Mouse (Mus musculus): Measurements from ENCODE around the gene Pnpt1. TPM values are rescaled to one million over a fixed set of nuclear protein-coding genes. Genes with fewer than 3 reads are reported as not detected.

Pnpt1 gene
- 26.8 and 33.7 TPM in 2 replicates for polyA plus RNA-seq (2014; fragmentation: Nextera tagmentation; extraction: Ambion mirVana)

DNA sequence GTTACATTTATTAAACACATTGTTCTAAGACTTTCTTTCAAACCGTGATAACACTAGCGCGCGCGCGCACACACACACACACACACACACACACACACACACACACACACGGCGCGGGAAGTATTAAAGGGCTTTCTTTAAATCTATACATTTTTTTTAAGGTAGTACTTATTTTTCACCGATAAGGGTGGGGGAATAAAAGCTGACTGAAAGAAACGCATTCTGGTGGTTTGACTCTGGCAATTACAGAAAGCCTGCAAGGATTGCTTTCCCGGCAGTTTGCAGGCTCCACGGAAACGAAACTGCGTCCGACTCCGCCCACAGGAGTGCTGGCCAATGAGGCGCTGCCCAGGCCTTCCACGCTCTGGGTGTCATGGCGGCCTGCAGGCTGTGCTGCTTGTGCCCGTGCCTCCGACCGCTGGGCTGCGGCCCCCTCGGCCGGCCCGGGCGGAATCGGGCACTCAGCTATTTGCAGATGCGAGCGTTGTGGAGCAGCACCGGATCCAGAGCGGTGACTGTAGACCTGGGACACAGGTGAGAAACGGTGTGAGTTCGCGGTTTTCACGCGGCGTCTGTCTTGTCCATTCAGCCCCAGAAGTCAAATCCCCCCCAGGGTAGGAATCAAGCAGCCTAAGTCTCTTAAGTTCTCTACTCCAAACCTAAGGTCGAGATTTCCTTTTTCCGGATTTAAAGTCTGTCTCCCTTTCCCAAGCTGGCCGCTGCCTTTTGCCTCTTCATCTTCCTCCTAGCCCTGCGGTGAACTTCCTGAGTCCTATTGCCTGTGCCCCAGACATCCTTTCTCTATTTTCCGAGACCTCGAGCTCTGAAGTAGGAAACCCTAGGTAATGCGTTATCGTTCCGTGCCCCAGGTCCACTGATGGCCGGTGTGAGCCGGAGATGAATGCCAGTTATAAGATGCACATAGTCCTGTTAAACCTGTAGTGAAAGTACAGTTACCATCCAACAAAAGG is at the start of gene Pnpt1:
Pnpt1 (plus strand) TSS at position 360 of the 971 bp plus-strand sequence.
- Histone ChIP-seq H3K4me2 (ENCODE audit: low read length) (peak within 1 kb of the TSS; percentile 88), H3K9ac (replicated peaks; ENCODE audit: low read length) (peak within 1 kb of the TSS; percentile 84), H3K27ac (replicated peaks; ENCODE audit: low read depth, low read length) (peak within 1 kb of the TSS; percentile 63), H3K36me3 (ENCODE audit: control insufficient read depth, insufficient read depth, low read length) (peaks cover 18% of the 10 kb centered on the region), H3K27me3 (ENCODE audit: control insufficient read depth, insufficient read depth, low read length) (no peaks in the 10 kb centered on the region), H3K4me3 (replicated peaks; ENCODE audit: low read depth, low read length) (peak within 1 kb of the TSS; percentile 83), H3K4me1 (ENCODE audit: control insufficient read depth, insufficient read depth, low read length) (peaks cover 3% of the 10 kb centered on the region; the same call in 1 of the 2 replicates), H3K9me3 (ENCODE audit: control insufficient read depth, low read length) (no peaks in the 10 kb centered on the region)
- WGBS: 4% methylated on average over 50 of the region's 50 CpGs
- DNase-seq: peak; percentile 96
- peak; percentile 100 for ATAC-seq (ENCODE audit: low FRiP score, low TSS enrichment)

DNA sequence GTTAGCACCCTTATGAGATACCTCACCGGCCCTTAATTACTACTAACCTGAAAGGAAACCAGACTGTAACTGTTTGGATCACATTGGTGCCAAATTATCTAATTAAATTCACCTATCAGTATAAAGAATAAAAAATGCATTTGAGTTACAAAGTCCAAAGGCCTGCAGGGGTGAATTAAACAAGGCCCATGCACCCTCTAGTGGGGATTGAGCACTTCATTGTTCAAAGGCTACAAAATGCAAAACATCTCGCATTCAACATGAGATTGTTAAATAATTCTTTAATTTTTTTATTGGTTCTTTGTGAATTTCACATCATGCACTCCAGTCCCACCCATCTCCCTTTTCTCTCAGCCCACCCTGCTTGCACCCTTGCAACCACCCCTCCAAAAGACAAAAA is 38.1 kb upstream of the Pnpt1 start:
- no peaks in the 10 kb centered on the region for H3K27me3 ChIP-seq (ENCODE audit: control insufficient read depth, insufficient read depth, low read length)
- DNase-seq: peak; percentile 20
- WGBS: 81% methylated on average over 2 of the region's 2 CpGs

GRCm38 (mm10) chr11:29098926-29099325 is 31.6 kb upstream of the Pnpt1 start:
- Histone ChIP-seq H3K9ac (replicated peaks; ENCODE audit: low read length) (no peak overlapping the region), H3K27me3 (ENCODE audit: control insufficient read depth, insufficient read depth, low read length) (no peaks in the 10 kb centered on the region), H3K4me1 (ENCODE audit: control insufficient read depth, insufficient read depth, low read length) (no peaks in the 10 kb centered on the region), H3K36me3 (ENCODE audit: control insufficient read depth, insufficient read depth, low read length) (no peaks in the 10 kb centered on the region), H3K4me3 (replicated peaks; ENCODE audit: low read depth, low read length) (no peak overlapping the region), H3K4me2 (ENCODE audit: low read length) (no peak overlapping the region), H3K9me3 (ENCODE audit: control insufficient read depth, low read length) (no peaks in the 10 kb centered on the region), H3K27ac (replicated peaks; ENCODE audit: low read depth, low read length) (no peak overlapping the region)
- WGBS: 40% methylated on average over 2 of the region's 2 CpGs
- no peak for DNase-seq
- ATAC-seq (ENCODE audit: low FRiP score, low TSS enrichment): no peak

More for the DNA sequence above, 38.1 kb upstream of the Pnpt1 start:
- Histone ChIP-seq H3K4me1 (ENCODE audit: control insufficient read depth, insufficient read depth, low read length) (no peaks in the 10 kb centered on the region), H3K9ac (replicated peaks; ENCODE audit: low read length) (no peak overlapping the region), H3K4me2 (ENCODE audit: low read length) (no peak overlapping the region), H3K4me3 (replicated peaks; ENCODE audit: low read depth, low read length) (no peak overlapping the region), H3K36me3 (ENCODE audit: control insufficient read depth, insufficient read depth, low read length) (no peaks in the 10 kb centered on the region), H3K9me3 (ENCODE audit: control insufficient read depth, low read length) (no peaks in the 10 kb centered on the region), H3K27ac (replicated peaks; ENCODE audit: low read depth, low read length) (no peak overlapping the region)
- no peak for ATAC-seq (ENCODE audit: low FRiP score, low TSS enrichment)

DNA sequence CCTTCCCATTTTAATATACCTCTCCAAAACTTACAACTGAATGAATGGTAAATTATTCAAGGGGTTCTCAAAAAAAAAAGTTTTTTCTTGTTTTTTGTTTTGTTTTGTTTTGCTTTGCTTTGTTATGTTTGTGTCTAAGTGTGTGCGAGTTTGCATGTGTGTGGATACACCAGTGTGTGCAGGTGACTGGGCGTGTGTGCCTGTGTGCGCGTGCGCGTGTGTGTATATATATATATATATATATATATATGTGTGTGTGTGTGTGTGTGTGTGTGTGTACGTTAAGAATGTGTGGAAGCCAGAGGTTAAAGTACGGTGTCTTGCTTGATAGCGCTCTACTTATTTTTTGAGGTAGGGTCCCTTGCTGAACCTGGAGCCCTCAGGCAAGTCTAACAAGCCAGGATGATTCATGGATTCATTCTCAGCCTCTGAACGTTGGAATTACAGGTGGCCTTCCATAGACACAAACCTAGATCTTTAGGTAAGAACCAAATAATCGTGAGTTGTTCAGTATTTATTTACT is 621 bp upstream of the Pnpt1 start:
- whole genome bisulfite sequencing: 64% methylated on average over 11 of the region's 11 CpGs
- peak; percentile 65 for ATAC-seq (ENCODE audit: low FRiP score, low TSS enrichment)

DNA sequence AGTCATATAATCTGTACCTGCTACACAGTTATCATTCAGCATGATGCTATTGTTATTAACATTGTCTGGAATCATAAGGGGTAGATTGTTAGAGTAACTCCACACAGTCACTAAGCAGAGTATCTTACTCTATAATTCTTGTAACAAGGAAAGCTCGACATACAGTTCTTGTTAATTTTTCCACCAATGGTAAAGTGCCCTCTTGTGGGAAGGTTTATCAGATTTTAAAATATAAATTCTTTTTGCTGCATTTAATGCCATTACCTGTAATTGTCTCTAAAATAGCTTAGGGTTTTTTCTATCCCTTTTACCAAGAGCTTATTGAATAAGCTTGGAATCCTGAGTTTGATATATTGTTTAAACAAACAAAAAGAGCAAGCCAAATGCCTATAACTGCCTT is 10.1 kb downstream of the Pnpt1 start:
- Histone ChIP-seq H3K9ac (replicated peaks; ENCODE audit: low read length) (no peak overlapping the region), H3K36me3 (ENCODE audit: control insufficient read depth, insufficient read depth, low read length) (peaks cover 58% of the 10 kb centered on the region), H3K9me3 (ENCODE audit: control insufficient read depth, low read length) (no peaks in the 10 kb centered on the region), H3K4me1 (ENCODE audit: control insufficient read depth, insufficient read depth, low read length) (no peaks in the 10 kb centered on the region), H3K4me2 (ENCODE audit: low read length) (no peak overlapping the region), H3K27ac (replicated peaks; ENCODE audit: low read depth, low read length) (no peak overlapping the region), H3K4me3 (replicated peaks; ENCODE audit: low read depth, low read length) (no peak overlapping the region), H3K27me3 (ENCODE audit: control insufficient read depth, insufficient read depth, low read length) (no peaks in the 10 kb centered on the region)
- ATAC-seq (ENCODE audit: low FRiP score, low TSS enrichment) (no peak), DNase-seq (peak; percentile 38)
- 62% methylated on average over 1 of the region's 1 CpGs for WGBS

More for the DNA sequence above, 621 bp upstream of the Pnpt1 start:
- H3K27me3 ChIP-seq (ENCODE audit: control insufficient read depth, insufficient read depth, low read length): no peaks in the 10 kb centered on the region
- H3K9ac ChIP-seq (replicated peaks; ENCODE audit: low read length): peak overlapping the region; percentile 84; the same call in 1 of the 2 replicates
- no peak for DNase-seq
- H3K36me3 ChIP-seq (ENCODE audit: control insufficient read depth, insufficient read depth, low read length): peaks cover 14% of the 10 kb centered on the region
- H3K27ac ChIP-seq (replicated peaks; ENCODE audit: low read depth, low read length): no peak overlapping the region
- peak overlapping the region; percentile 83 for H3K4me3 ChIP-seq (replicated peaks; ENCODE audit: low read depth, low read length)
- no peaks in the 10 kb centered on the region for H3K9me3 ChIP-seq (ENCODE audit: control insufficient read depth, low read length)
- H3K4me1 ChIP-seq (ENCODE audit: control insufficient read depth, insufficient read depth, low read length): peaks cover 3% of the 10 kb centered on the region; the same call in 1 of the 2 replicates
- H3K4me2 ChIP-seq (ENCODE audit: low read length): peak overlapping the region; percentile 88

DNA sequence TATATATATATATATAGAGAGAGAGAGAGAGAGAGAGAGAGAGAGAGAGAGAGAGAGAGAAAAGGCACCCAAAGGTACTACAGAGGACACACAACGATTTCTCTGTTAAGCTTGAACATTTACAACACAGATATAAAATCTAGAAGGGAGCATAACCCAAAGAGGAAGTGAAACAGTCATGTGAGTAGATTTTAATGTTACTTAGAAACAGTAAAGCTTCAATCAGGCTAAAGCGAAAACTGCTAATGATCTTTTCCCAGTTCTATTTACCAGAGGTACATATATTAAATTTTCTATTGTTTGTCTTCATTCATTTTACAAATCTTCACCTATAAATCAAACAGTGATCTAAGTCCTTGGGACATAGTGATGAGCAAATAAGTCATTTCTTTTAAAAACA is 18.4 kb downstream of the Pnpt1 start:
- DNase-seq (no peak), ATAC-seq (ENCODE audit: low FRiP score, low TSS enrichment) (no peak)
- Histone ChIP-seq H3K9ac (replicated peaks; ENCODE audit: low read length) (no peak overlapping the region), H3K4me2 (ENCODE audit: low read length) (no peak overlapping the region), H3K27ac (replicated peaks; ENCODE audit: low read depth, low read length) (no peak overlapping the region), H3K36me3 (ENCODE audit: control insufficient read depth, insufficient read depth, low read length) (peaks cover 60% of the 10 kb centered on the region), H3K27me3 (ENCODE audit: control insufficient read depth, insufficient read depth, low read length) (no peaks in the 10 kb centered on the region), H3K4me1 (ENCODE audit: control insufficient read depth, insufficient read depth, low read length) (no peaks in the 10 kb centered on the region), H3K4me3 (replicated peaks; ENCODE audit: low read depth, low read length) (no peak overlapping the region), H3K9me3 (ENCODE audit: control insufficient read depth, low read length) (no peaks in the 10 kb centered on the region)
- 96% methylated on average over 2 of the region's 2 CpGs for WGBS

DNA sequence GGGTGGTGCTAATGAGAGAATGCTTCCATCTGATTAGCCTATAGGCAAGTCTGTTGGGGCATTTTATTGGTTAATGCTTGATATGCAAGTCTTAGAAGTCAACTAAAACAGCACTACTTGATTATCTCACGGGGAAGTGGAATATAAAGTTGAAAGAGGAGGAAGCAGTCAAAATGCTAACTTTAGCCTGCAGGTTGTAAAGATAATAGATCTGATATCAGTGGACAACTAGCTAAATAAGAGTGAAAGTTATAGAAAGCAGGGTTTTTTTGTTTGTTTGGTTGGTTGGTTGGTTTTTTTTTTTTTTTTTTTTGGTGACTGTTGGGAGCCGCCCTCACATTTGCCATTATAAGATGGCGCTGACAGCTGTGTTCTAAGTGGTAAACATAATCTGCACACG is 33.0 kb downstream of the Pnpt1 start:
- Histone ChIP-seq H3K4me3 (replicated peaks; ENCODE audit: low read depth, low read length) (no peak overlapping the region), H3K27me3 (ENCODE audit: control insufficient read depth, insufficient read depth, low read length) (no peaks in the 10 kb centered on the region), H3K4me1 (ENCODE audit: control insufficient read depth, insufficient read depth, low read length) (no peaks in the 10 kb centered on the region), H3K9me3 (ENCODE audit: control insufficient read depth, low read length) (no peaks in the 10 kb centered on the region), H3K36me3 (ENCODE audit: control insufficient read depth, insufficient read depth, low read length) (peaks cover 33% of the 10 kb centered on the region), H3K4me2 (ENCODE audit: low read length) (no peak overlapping the region), H3K27ac (replicated peaks; ENCODE audit: low read depth, low read length) (no peak overlapping the region), H3K9ac (replicated peaks; ENCODE audit: low read length) (no peak overlapping the region)
- 92% methylated on average over 4 of the region's 4 CpGs for WGBS
- ATAC-seq (ENCODE audit: low FRiP score, low TSS enrichment) (no peak), DNase-seq (no peak)

- WGBS: under 1% methylated on average over 34 of the region's 34 CpGs
- H3K4me1 ChIP-seq (ENCODE audit: control insufficient read depth, insufficient read depth, low read length): peaks cover 21% of the 10 kb centered on the region
- peak overlapping the region; percentile 64 for H3K27ac ChIP-seq (replicated peaks; ENCODE audit: low read depth, low read length)
- no peaks in the 10 kb centered on the region for H3K9me3 ChIP-seq (ENCODE audit: control insufficient read depth, low read length)
- peak overlapping the region; percentile 94 for H3K4me3 ChIP-seq (replicated peaks; ENCODE audit: low read depth, low read length)
- no peaks in the 10 kb centered on the region for H3K27me3 ChIP-seq (ENCODE audit: control insufficient read depth, insufficient read depth, low read length)
- peak; percentile 22 for ATAC-seq (ENCODE audit: low FRiP score, low TSS enrichment)
- DNase-seq: peak; percentile 79
- peak overlapping the region; percentile 62 for H3K9ac ChIP-seq (replicated peaks; ENCODE audit: low read length)
- peak overlapping the region; percentile 85 for H3K4me2 ChIP-seq (ENCODE audit: low read length)
- H3K36me3 ChIP-seq (ENCODE audit: control insufficient read depth, insufficient read depth, low read length): no peaks in the 10 kb centered on the region
Measured at GRCm38 (mm10) chr11:29171959-29172391, 41.4 kb downstream of the Pnpt1 start.

All from midbrain, embryonic 14.5 days (tissue).